In the genomic region with DNA sequence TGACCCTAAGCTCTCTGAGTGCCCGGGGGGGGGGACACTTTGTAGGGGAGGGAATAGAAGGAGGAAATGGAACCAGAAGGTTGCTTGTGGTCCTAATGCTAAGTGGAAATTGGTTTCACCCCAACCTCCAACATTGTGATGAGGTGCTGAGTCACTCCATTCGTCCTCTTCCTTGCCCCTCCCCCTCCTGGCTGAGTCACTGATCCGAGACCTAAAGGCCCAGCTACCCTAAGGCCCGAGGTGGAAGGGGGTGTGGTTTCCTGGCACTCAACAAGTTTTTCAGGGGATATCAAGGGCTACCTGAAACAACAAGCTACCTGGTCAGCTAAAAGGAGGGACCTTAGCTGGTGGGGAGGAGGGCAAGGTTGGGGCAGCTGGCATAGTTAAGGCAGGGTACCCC, we compare ENCODE assay signal across 9 mouse cellular contexts. TPM values are rescaled to one million over a fixed set of nuclear protein-coding genes. Genes with fewer than 3 reads are reported as not detected.
DNase-seq lines count a peak whose midpoint lies in the region; ATAC-seq and TF ChIP-seq lines count a peak whose summit lies in the region.
"Had no signal": no experiment of that assay in that cellular context is flagged by ENCODE, and none has a peak within 500 bp of the region (broad histone marks: within the 10 kb centered on the region; RNA-seq: fewer than 3 reads in every experiment).

No protein-coding gene starts in this region.

- 12% methylated on average over 4 of the region's 4 CpGs for whole genome bisulfite sequencing in liver, embryonic 15.5 days (ENCODE audit: insufficient replicate concordance)

- H3K4me1 ChIP-seq in CH12.LX (ENCODE audit: control insufficient read depth in 1 of 2, insufficient read depth in 2 of 2): peaks cover 24 to 56% of the 10 kb centered on the region in 2 experiments
- peaks cover 86% of the 10 kb centered on the region for H3K4me1 ChIP-seq in liver, embryonic 15.5 days (replicated peaks)

- no peak for TF ChIP-seq CTCF in CH12.LX (conservative IDR thresholded peaks at IDR 0.05 in 1 of 2, IDR thresholded peaks at IDR 0.05 in 1 of 2; ENCODE audit: low read depth in 2 of 2, low read length in 2 of 2)
- TF ChIP-seq CTCF in layer of hippocampus, adult 2 months (conservative IDR thresholded peaks at IDR 0.05): no peak

- no peak overlapping the region for H3K4me2 ChIP-seq in CH12.LX (ENCODE audit: insufficient read depth, low read depth, poor library complexity, severe bottlenecking)
- peak overlapping the region; percentile 48 for H3K4me2 ChIP-seq in liver, embryonic 15.5 days
- H3K4me2 ChIP-seq: heart, embryonic 15.5 days had no signal

- peak; percentile 82 for ATAC-seq in liver, embryonic 15.5 days (ENCODE audit: insufficient read depth)

- dilution Hi-C loops in CH12.LX (cut with MboI; ENCODE audit: extremely low pct_ligation_motif_present, extremely low pct_unique_long_range_greater_than_20kb, low sequenced_read_pairs): no loop called here

- no peak overlapping the region for H3K9ac ChIP-seq in CH12.LX (ENCODE audit: insufficient read depth, low read depth)
- 0 out of 2 replicates have a peak overlapping the region, but pooled peaks have one; percentile 26 for H3K9ac ChIP-seq in liver, embryonic 15.5 days
- H3K9ac ChIP-seq: heart, embryonic 15.5 days had no signal

- H3K4me3 ChIP-seq in CH12.LX (replicated peaks in 1 of 3; ENCODE audit: low read depth in 2 of 3, low read length in 2 of 3, poor library complexity in 1 of 3): no peak overlapping the region
- H3K4me3 ChIP-seq in liver, embryonic 15.5 days (replicated peaks): no peak overlapping the region
- H3K4me3 ChIP-seq in layer of hippocampus, adult 2 months: no peak overlapping the region
- H3K4me3 ChIP-seq: heart, embryonic 15.5 days had no signal

- no peaks in the 10 kb centered on the region for H3K9me3 ChIP-seq in CH12.LX (replicated peaks; ENCODE audit: low read length)
- no peaks in the 10 kb centered on the region for H3K9me3 ChIP-seq in liver, embryonic 15.5 days (replicated peaks)
- H3K9me3 ChIP-seq: heart, embryonic 15.5 days had no signal

- H3K27ac ChIP-seq in CH12.LX (ENCODE audit: insufficient read depth, low read depth): peak overlapping the region; percentile 11; the same call in 1 of the 2 replicates
- peak overlapping the region; percentile 84 for H3K27ac ChIP-seq in liver, embryonic 15.5 days (replicated peaks)
- no peak overlapping the region for H3K27ac ChIP-seq in layer of hippocampus, adult 2 months
- H3K27ac ChIP-seq: heart, embryonic 15.5 days had no signal

- H3K79me2 ChIP-seq in CH12.LX (replicated peaks; ENCODE audit: control insufficient read depth, extremely low read depth, insufficient read depth, poor library complexity, severe bottlenecking): no peaks in the 10 kb centered on the region

- 0 out of 2 replicates have a peak, but pooled peaks have one; percentile 21 for TF ChIP-seq POLR2A in CH12.LX (IDR thresholded peaks at IDR 0.05; ENCODE audit: low read depth, low read length)

- peak; percentile 91 for DNase-seq in 3T3-L1 (ENCODE audit: low read depth, low spot score)
- peak; percentile 84 for DNase-seq in CH12.LX (ENCODE audit: extremely low read depth)
- peak; percentile 93 for DNase-seq in c-Kit-positive CD71-positive TER-119-positive erythroid progenitor cells, embryonic 14.5 days (ENCODE audit: low spot score)
- DNase-seq in yolk sac, embryonic 10.5 days (ENCODE audit: low spot score): peak; percentile 42
- no peak for DNase-seq in layer of hippocampus, adult 2 months (ENCODE audit: low spot score in 2 of 2)
- DNase-seq in left cerebral cortex, postnatal 4 days: no peak

- H3K36me3 ChIP-seq in CH12.LX (replicated peaks in 1 of 2; ENCODE audit: control insufficient read depth in 1 of 2, insufficient read depth in 1 of 2, low read length in 1 of 2): no peaks in the 10 kb centered on the region
- no peaks in the 10 kb centered on the region for H3K36me3 ChIP-seq in liver, embryonic 15.5 days (replicated peaks)
- H3K36me3 ChIP-seq: heart, embryonic 15.5 days had no signal

- 0 out of 2 replicates have a peak, but pooled peaks have one; percentile 26 for TF ChIP-seq EP300 in CH12.LX (IDR thresholded peaks at IDR 0.05; ENCODE audit: low read length)

- in situ Hi-C loops in CH12.LX (cut with MboI; ENCODE audit: low pct_ligation_motif_present, low pct_unique_long_range_greater_than_20kb, low sequenced_read_pairs): no loop called here

- no peak for TF ChIP-seq RAD21 in CH12.LX (IDR thresholded peaks at IDR 0.05; ENCODE audit: low read depth, low read length)

- intact Hi-C loops in left cerebral cortex, postnatal 4 days (cut with DNase I): no loop called here

- H3K27me3 ChIP-seq in CH12.LX (replicated peaks): no peaks in the 10 kb centered on the region
- H3K27me3 ChIP-seq in liver, embryonic 15.5 days: no peaks in the 10 kb centered on the region
- H3K27me3 ChIP-seq: heart, embryonic 15.5 days had no signal

TF ChIP-seq in CH12.LX, 34 proteins besides CTCF, POLR2A, EP300 and RAD21 (continues in another document):
- no peak; the same call in 1 of the 2 replicates for TF ChIP-seq JUND (conservative IDR thresholded peaks at IDR 0.05; ENCODE audit: low read depth, low read length)
- no peak for TF ChIP-seq MEF2A (IDR thresholded peaks at IDR 0.05; ENCODE audit: borderline replicate concordance, low read depth, low read length)
- no peak for TF ChIP-seq KAT2A (IDR thresholded peaks at IDR 0.05; ENCODE audit: insufficient replicate concordance, low read length)
- no peak for TF ChIP-seq SIN3A (IDR thresholded peaks at IDR 0.05; ENCODE audit: low read length)
- TF ChIP-seq CHD1 (IDR thresholded peaks at IDR 0.05; ENCODE audit: low read depth, low read length): no peak
- TF ChIP-seq ZKSCAN1 (IDR thresholded peaks at IDR 0.05; ENCODE audit: borderline replicate concordance, low read depth, low read length): no peak
- TF ChIP-seq TCF12 (IDR thresholded peaks at IDR 0.05; ENCODE audit: low read depth, low read length): no peak
- no peak for TF ChIP-seq UBTF (IDR thresholded peaks at IDR 0.05; ENCODE audit: low read depth, low read length)
- TF ChIP-seq RCOR1 (conservative IDR thresholded peaks at IDR 0.05; ENCODE audit: low read depth, low read length): no peak
- TF ChIP-seq NELFE (IDR thresholded peaks at IDR 0.05; ENCODE audit: low read depth, low read length): no peak
- peak; percentile 92 for TF ChIP-seq MAFK (IDR thresholded peaks at IDR 0.05; ENCODE audit: insufficient replicate concordance, low read length)
- no peak for TF ChIP-seq ZNF384 (IDR thresholded peaks at IDR 0.05; ENCODE audit: low read depth, low read length)
- TF ChIP-seq HCFC1 (IDR thresholded peaks at IDR 0.05; ENCODE audit: low read depth, low read length): no peak
- TF ChIP-seq NRF1 (IDR thresholded peaks at IDR 0.05; ENCODE audit: low read depth, low read length): no peak
- 0 out of 2 replicates have a peak, but pooled peaks have one; percentile 14 for TF ChIP-seq JUN (IDR thresholded peaks at IDR 0.05; ENCODE audit: insufficient read depth, low read depth, low read length)
- no peak for TF ChIP-seq ETS1 (conservative IDR thresholded peaks at IDR 0.05; ENCODE audit: low read depth, low read length)
- TF ChIP-seq ELF1 (IDR thresholded peaks at IDR 0.05; ENCODE audit: low read depth, low read length): no peak
- no peak for TF ChIP-seq MAX (IDR thresholded peaks at IDR 0.05; ENCODE audit: low read length)
- no peak for TF ChIP-seq ZC3H11A (IDR thresholded peaks at IDR 0.05; ENCODE audit: low read depth, low read length)
- TF ChIP-seq POLR2AphosphoS2 (IDR thresholded peaks at IDR 0.05; ENCODE audit: low read depth, low read length): no peak
- TF ChIP-seq SMC3 (IDR thresholded peaks at IDR 0.05; ENCODE audit: low read depth, low read length): no peak
- no peak for TF ChIP-seq ZMIZ1 (IDR thresholded peaks at IDR 0.05; ENCODE audit: low read depth, low read length)
- no peak for TF ChIP-seq GABPA (IDR thresholded peaks at IDR 0.05; ENCODE audit: insufficient replicate concordance, low read depth, low read length)
- TF ChIP-seq USF2 (conservative IDR thresholded peaks at IDR 0.05; ENCODE audit: low read depth, low read length): no peak

RNA-seq across cellular contexts. Expression of a gene that starts 5.4 kb away (rescaled TPM):
- total RNA-seq in CH12.LX (2012; rRNA removed) (100 and 107 TPM in 2 replicates), CH12.LX (2014; rRNA removed) (54.2 and 61.2 TPM in 2 replicates)
- 97.6 and 104 TPM in 2 replicates for polyA plus RNA-seq in CH12.LX (2012; ENCODE audit: insufficient read length, low read depth)
- 377 and 446 TPM in 2 replicates for polyA plus RNA-seq in liver, embryonic 15.5 days (2015; fragmentation: Nextera tagmentation; extraction: Ambion mirVana)
- total RNA-seq in layer of hippocampus, adult 2 months (2021): 100 to 1,000 TPM; 291 to 297 TPM
- 100 to 1,000 TPM; 133 to 157 TPM for total RNA-seq in left cerebral cortex, postnatal 4 days (2021)

RNA-seq across cellular contexts. Expression of a gene that starts 10.7 kb away (rescaled TPM):
- total RNA-seq in CH12.LX (2012; rRNA removed): 8.4 TPM in 1 of 2 replicates, not detected in the other
- total RNA-seq in CH12.LX (2014; rRNA removed): not detected in 2 replicates
- polyA plus RNA-seq in CH12.LX (2012; ENCODE audit: insufficient read length, low read depth): 5.2 and 38.7 TPM in 2 replicates
- 0.54 and 0.78 TPM in 2 replicates for polyA plus RNA-seq in liver, embryonic 15.5 days (2015; fragmentation: Nextera tagmentation; extraction: Ambion mirVana)
- 1 to 10 TPM in 1 of 2 experiments, not detected in 1; 4.4 TPM for total RNA-seq in layer of hippocampus, adult 2 months (2021)
- total RNA-seq in left cerebral cortex, postnatal 4 days (2021): 1 to 10 TPM in 1 of 2 experiments, not detected in 1; 5.0 TPM
- polyA plus RNA-seq: small intestine, adult 2 months had no signal

RNA-seq across cellular contexts. Expression of a gene that starts 19.6 kb away (rescaled TPM):
- not detected in 2 replicates for total RNA-seq in CH12.LX (2012; rRNA removed)
- total RNA-seq in CH12.LX (2014; rRNA removed): not detected in 2 replicates
- not detected in 2 replicates for polyA plus RNA-seq in CH12.LX (2012; ENCODE audit: insufficient read length, low read depth)
- polyA plus RNA-seq in liver, embryonic 15.5 days (2015; fragmentation: Nextera tagmentation; extraction: Ambion mirVana): 1.9 and 2.1 TPM in 2 replicates
- total RNA-seq in layer of hippocampus, adult 2 months (2021): 10 to 100 TPM; 35.3 to 38.6 TPM
- 1 to 10 TPM; 6.3 to 9.4 TPM for total RNA-seq in left cerebral cortex, postnatal 4 days (2021)

RNA-seq across cellular contexts. Expression of a gene that starts 41.5 kb away (rescaled TPM):
- total RNA-seq in CH12.LX (2012; rRNA removed): not detected in 2 replicates
- not detected in 2 replicates for total RNA-seq in CH12.LX (2014; rRNA removed)
- polyA plus RNA-seq in CH12.LX (2012; ENCODE audit: insufficient read length, low read depth): not detected in 2 replicates
- 0.13 TPM in 1 of 2 replicates, not detected in the other for polyA plus RNA-seq in liver, embryonic 15.5 days (2015; fragmentation: Nextera tagmentation; extraction: Ambion mirVana)
- not detected for total RNA-seq in layer of hippocampus, adult 2 months (2021)
- total RNA-seq in left cerebral cortex, postnatal 4 days (2021): not detected

RNA-seq across cellular contexts. Expression of a gene that starts 48.4 kb away (rescaled TPM):
- total RNA-seq in CH12.LX (2012; rRNA removed) (35.0 and 50.1 TPM in 2 replicates), CH12.LX (2014; rRNA removed) (74.0 and 77.4 TPM in 2 replicates)
- 88.1 and 154 TPM in 2 replicates for polyA plus RNA-seq in CH12.LX (2012; ENCODE audit: insufficient read length, low read depth)
- 17.6 and 29.3 TPM in 2 replicates for polyA plus RNA-seq in liver, embryonic 15.5 days (2015; fragmentation: Nextera tagmentation; extraction: Ambion mirVana)
- total RNA-seq in layer of hippocampus, adult 2 months (2021): not detected
- total RNA-seq in left cerebral cortex, postnatal 4 days (2021): not detected

Comparison
In these comparisons a context has a peak if more than half of its experiments do, and no peak if none do; other contexts are left out.
1. DNase-seq: peak in 3T3-L1 (single experiment), CH12.LX (single experiment), c-Kit-positive CD71-positive TER-119-positive erythroid progenitor cells, embryonic 14.5 days (single experiment) and yolk sac, embryonic 10.5 days (single experiment); none in layer of hippocampus, adult 2 months (0 of 2) and left cerebral cortex, postnatal 4 days (single experiment).
2. RNA of a gene that starts 19.6 kb away (total RNA-seq): 35.3 to 38.6 TPM in layer of hippocampus, adult 2 months and 6.3 to 9.4 TPM in left cerebral cortex, postnatal 4 days; not detected in CH12.LX; every median in the first group is over 4 times any median in the second.